Mouse (Mus musculus) MEL-GATA-1-ER (cell line): ENCODE measurements around the gene Gm12830.

Experiments used
- DNase-seq: peaks from one replicate; pipeline ENCODE4 v3.0.0-alpha.2; 2012; ENCODE audit warnings: low read depth; ENCODE audit errors: extremely low read depth

The Gm12830 gene

GRCm38 (mm10) chr4:114843097-114843721, 21.7 kb downstream of the Gm12830 start:
- DNase-seq, result no peak

- no peak for DNase-seq
Measured at GRCm38 (mm10) chr4:114844600-114844999, 23.1 kb downstream of the Gm12830 start.

DNA sequence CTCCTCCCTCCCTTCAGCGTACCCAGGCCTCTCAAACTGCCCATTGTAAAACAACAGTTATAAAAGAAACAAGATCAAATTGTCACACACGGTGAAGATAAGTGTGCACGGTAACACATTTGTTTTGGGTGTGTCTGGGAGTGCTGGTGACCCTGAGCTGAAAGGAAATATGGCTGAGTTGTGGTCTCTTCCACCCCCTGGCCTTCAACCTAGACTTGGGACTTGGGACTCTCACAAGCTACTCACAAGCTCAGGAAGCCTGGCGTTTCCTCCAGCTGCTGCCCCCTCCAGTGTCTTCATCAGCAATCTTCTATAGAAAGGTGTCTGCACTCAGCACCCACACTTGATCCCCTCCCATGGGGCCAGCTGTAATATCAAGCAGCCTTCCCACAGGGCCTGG, 24.1 kb downstream of the Gm12830 start:
- DNase-seq, result no peak

DNA sequence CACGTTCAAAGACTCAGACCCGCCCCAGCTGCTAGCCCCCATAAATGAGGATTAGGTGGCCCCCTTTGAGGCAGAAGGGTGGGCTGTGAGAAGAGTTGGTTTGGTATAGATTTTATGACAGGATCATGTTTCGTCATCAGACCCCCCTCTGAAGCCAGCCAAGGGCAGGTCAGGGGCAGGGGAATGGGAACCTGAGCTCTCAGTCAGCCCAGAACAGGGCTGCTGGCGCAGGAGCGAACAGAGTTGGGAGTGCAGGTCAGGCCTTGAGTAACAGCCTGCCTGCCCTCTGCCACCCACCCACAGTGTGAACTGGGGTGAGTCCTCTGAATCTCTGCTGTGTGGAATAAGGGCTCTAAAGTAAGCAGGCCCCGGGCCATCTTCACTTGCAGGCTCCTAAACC, 25.2 kb downstream of the Gm12830 start:
- DNase-seq, result no peak

DNA sequence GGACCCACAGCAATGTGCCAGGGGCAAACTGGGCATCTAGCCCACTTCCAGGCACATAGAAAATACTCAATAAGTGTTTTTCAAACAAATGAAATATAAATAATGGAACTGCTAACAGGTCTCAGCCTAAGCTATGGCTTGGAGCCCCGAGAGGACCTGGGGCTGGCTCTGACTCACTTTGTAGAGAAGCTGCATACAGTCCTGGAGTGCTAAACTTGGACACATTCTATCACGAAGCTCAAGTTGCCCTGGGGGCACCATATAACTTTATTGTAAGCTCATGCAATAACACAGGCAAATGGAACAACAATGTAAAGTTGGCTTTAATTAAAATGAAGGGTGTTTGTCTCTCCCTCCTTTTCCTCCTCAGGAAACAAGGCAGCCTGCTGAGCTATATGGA, 32.4 kb downstream of the Gm12830 start:
- DNase-seq, result no peak

DNA sequence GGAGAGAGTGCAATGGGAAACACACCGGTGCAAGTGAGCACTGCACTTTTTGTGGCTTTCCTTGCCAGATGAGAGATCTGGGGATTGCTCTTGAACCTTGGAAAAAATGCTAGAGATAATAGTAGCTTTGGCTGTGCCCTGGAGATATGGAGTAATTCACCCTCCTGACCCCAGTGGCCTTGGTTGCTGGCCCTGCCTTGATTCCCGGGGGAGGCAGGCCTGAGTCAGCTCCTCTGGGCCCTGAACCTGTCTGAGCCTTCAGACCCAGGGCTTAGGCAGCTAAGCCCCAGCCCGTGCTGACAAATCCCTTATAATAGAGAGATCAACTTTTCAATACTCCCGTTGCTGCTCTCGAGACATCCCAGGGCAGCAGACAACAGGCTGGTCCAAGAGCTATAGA, 36.9 kb downstream of the Gm12830 start:
- DNase-seq, result no peak

DNA sequence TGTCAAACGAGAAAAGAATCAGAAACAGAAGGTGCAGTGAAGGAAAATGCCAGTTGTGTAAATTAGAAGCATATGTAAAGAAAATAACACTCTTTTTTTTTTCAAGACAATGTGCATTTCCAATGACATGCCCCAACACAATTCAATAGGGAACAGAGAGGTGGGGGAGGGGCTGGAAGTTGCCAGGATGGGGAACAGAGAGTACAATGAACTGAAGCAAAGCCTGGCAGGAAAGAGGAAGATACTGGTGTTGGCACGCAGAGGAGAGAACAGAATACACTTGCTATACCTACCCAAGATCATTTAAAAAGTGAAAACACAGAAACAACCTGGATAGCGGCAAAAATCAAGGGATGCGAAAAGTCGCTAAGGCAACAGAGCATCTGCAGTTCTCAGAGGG, 41.6 kb downstream of the Gm12830 start:
- no peak for DNase-seq

DNA sequence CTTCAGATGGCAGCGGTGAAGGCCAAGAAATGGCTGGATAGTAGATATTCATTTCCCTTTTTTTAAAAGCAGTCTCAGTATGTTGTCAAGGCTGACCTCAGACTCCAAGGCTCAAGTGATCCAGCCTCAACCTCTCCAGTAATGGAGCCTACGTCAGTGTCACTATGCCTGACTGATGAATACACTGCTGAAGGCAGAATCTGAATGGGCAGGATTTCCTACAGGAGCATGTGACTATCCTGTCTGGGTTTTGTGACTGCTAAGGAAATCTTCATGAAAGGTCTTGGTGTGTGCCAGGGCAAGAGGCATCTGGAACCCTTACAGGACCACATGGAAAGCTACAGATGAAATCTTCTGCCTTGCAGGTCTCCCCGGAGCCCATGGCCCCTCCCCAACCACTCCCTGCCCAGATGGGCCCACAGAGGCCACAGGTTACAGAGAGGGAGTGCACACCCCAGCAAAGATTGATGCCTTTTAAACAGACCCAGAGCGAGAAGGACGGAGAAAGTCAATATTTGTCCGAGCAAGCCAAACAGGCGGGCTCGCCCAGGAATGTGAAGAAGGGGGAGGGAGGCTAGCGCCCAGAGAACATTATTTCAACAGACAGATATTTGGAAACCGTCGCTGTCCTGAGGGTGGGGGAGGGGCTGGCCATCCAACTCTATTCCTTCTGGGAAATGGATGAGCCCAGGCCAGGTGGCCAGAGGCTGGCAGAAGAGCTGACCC, 48.4 kb downstream of the Gm12830 start:
- no peak for DNase-seq

- no peak for DNase-seq
Measured at GRCm38 (mm10) chr4:114876441-114876972, 55.0 kb downstream of the Gm12830 start.

GRCm38 (mm10) chr4:114882232-114882631, 60.7 kb downstream of the Gm12830 start:
- no peak for DNase-seq

GRCm38 (mm10) chr4:114897853-114898252, 76.3 kb downstream of the Gm12830 start:
- DNase-seq, result no peak

GRCm38 (mm10) chr4:114899885-114900284, 78.4 kb downstream of the Gm12830 start:
- DNase-seq, result no peak

GRCm38 (mm10) chr4:114900866-114901642, 79.5 kb downstream of the Gm12830 start:
- no peak for DNase-seq

GRCm38 (mm10) chr4:114901643-114902351, 80.3 kb downstream of the Gm12830 start:
- no peak for DNase-seq

GRCm38 (mm10) chr4:114902641-114903421, 81.3 kb downstream of the Gm12830 start:
- DNase-seq, result no peak

- no peak for DNase-seq
Measured at GRCm38 (mm10) chr4:114903422-114903782, 81.9 kb downstream of the Gm12830 start.

DNA sequence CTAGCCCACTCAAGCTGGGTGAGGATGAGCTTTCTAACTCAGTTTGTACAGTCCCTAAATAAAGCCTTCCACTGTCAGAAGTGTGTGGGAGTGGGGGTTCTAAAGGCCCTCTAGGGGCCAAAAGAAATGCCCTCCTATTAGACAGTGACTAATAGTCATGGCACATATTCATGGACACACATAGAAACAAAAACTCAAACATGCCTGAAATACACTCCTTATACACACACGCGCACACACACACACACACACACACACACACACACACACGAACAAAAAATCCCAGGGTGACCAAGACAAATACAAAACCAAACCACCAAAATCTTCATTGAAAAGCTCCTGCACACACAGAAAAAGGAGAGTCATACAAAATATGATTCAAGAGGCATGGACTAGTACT, 84.0 kb downstream of the Gm12830 start:
- DNase-seq, result no peak
